Mouse (Mus musculus): ENCODE measurements at regions not wholly inside any gene's neighbourhood (a gene's known extent, or its start where the extent isn't known, plus 50 kb on each side); places are given as distances from the start of the nearest gene placed in this dataset.

DNA sequence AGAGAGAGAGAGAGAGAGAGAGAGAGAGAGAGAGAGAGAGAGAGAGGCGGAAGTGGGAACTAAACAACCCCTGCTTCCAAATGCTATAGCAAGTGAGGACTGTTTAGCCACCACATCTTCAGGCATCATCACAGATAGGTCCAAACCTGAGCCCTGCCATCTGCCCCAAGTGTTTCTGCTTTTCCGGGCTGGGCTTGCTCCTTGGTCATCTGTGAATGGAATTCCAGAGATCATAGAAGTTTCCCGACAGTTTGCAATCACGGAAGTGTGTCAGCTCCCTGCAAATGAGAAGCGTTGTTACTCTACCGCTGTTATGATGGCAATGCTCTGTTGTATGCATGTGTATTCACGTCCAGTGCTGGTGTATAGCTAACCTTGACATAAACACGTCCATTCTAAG is 369.3 kb downstream of the Ptprc start:
- TF ChIP-seq POLR2A (IDR thresholded peaks at IDR 0.05; ENCODE audit: low read depth, low read length), result no peak
- no peak for TF ChIP-seq CTCF (IDR thresholded peaks at IDR 0.05; ENCODE audit: extremely low read depth, insufficient read depth, insufficient read length, insufficient replicate concordance)

Measured in spleen, adult 2 months (tissue).